Mouse (Mus musculus) heart, embryonic 14.5 days (tissue): ENCODE results near the gene Bik. TPM values are rescaled to one million over a fixed set of nuclear protein-coding genes. Genes with fewer than 3 reads are reported as not detected.
A peak's percentile ranks its signal among the peaks of the same experiment; 100 is the strongest.
"Not testable (repeated sequence)": the region's sequence is repeated elsewhere in the genome, so short reads cannot be mapped to it uniquely, and the experiment has no call there.

Experiments used
- ATAC-seq: fragments of 200-750 bp; cut with Nextera tagmentation; 2 replicates; pipeline ENCODE4 v1.8.0; 2017; ENCODE audit warnings: low read depth, moderate TSS enrichment; ENCODE audit not compliant: insufficient number of reproducible peaks, insufficient read depth, low FRiP score
- H3K27ac ChIP-seq, 2 experiments: fragments of 200-500 bp in 1 of 2; fragments of 300-500 bp in 1 of 2; sonication (generic) in 1 of 2; replicated peaks in 1 of 2; 2 replicates each; pipeline ENCODE4 v1.5.1; 2012 to 2014; ENCODE audit warnings: low read depth in 2 of 2, low read length in 2 of 2, control low read depth in 1 of 2, mild to moderate bottlenecking in 1 of 2, mixed read lengths in 1 of 2; ENCODE audit not compliant: control insufficient read depth in 1 of 2, insufficient read depth in 1 of 2
- H3K27me3 ChIP-seq: fragments of 300-500 bp; sonication (generic); 2 replicates; pipeline ENCODE4 v1.6.1; 2014; ENCODE audit warnings: mild to moderate bottlenecking, low read length, control low read depth; ENCODE audit not compliant: control insufficient read depth, insufficient read depth
- H3K36me3 ChIP-seq: fragments of 300-500 bp; sonication (generic); 2 replicates; pipeline ENCODE4 v1.6.1; 2014; ENCODE audit warnings: mild to moderate bottlenecking, control low read depth, low read length, mixed read lengths; ENCODE audit not compliant: control insufficient read depth, insufficient read depth
- H3K4me1 ChIP-seq, 2 experiments: fragments of 200-500 bp in 1 of 2; fragments of 300-500 bp in 1 of 2; sonication (generic) in 1 of 2; 2 replicates each; pipeline ENCODE4 v1.6.1; 2012 to 2014; ENCODE audit warnings: low read length in 2 of 2, control low read depth in 1 of 2, mixed read lengths in 1 of 2; ENCODE audit not compliant: control insufficient read depth in 2 of 2, insufficient read depth in 2 of 2
- H3K4me2 ChIP-seq: fragments of 300-500 bp; sonication (generic); 2 replicates; pipeline ENCODE4 v1.6.1; 2014; ENCODE audit warnings: mild to moderate bottlenecking, low read length
- H3K4me3 ChIP-seq, 2 experiments: fragments of 200-500 bp in 1 of 2; fragments of 300-500 bp in 1 of 2; sonication (generic) in 1 of 2; 2 replicates each; pipeline ENCODE4 v1.5.1; 2012 to 2014; ENCODE audit warnings: low read length in 2 of 2, mild to moderate bottlenecking in 2 of 2, control low read depth in 1 of 2, low read depth in 1 of 2, moderate library complexity in 1 of 2; ENCODE audit not compliant: control insufficient read depth in 1 of 2, insufficient read depth in 1 of 2
- H3K9ac ChIP-seq: fragments of 300-500 bp; sonication (generic); 2 replicates; pipeline ENCODE4 v1.6.1; 2014; ENCODE audit warnings: mild to moderate bottlenecking, low read length
- H3K9me3 ChIP-seq: fragments of 300-500 bp; sonication (generic); 2 replicates; pipeline ENCODE4 v1.6.1; 2016; ENCODE audit warnings: low read length, control low read depth; ENCODE audit not compliant: control insufficient read depth
- WGBS: fragments of 180-500 bp; shearing (Covaris S2); extraction: QIAGEN DNeasy Blood & Tissue Kit; methylation state at CpG from one replicate; pipeline ENCODE4 v1.1.7; 2014; 5-methylcytosine and 5-hydroxymethylcytosine counted together
- polyA plus RNA-seq: library from polyadenylated mRNA; unstranded; fragments of >200 nt; fragmentation: Nextera tagmentation; extraction: Ambion mirVana; gene quantifications from 2 replicates; pipeline ENCODE4 v1.2.1, GENCODE M21; 2014

Bik gene
- polyA plus RNA-seq, 1 experiment from 2014 or later: 37.2 TPM

DNA sequence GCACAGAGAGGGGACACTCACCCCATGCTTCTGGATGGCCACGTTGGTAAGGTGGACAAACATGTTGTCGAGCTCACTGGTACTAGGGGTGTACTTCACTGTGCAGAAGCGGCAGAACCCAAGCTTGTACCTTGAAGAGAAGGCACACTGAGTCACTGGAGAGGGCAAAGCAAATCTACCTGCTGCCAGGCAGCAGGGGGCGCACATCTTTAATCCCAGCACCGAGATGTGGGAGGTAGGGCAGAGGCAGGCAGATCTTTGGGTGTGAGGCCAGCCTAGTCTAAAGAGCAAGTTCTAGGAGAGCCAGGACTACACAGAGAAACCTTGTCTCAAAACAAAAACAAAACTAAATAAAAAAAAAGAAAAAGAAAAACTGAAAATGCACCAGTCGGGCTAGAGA lies 29.4 kb upstream of the Bik start:
- no peak for ATAC-seq
- Histone ChIP-seq H3K4me1 (no peaks in the 10 kb centered on the region; a peak in 1 of 4 replicates), H3K27ac (no peak overlapping the region), H3K4me2 (no peak overlapping the region), H3K9ac (no peak overlapping the region), H3K9me3 (no peaks in the 10 kb centered on the region), H3K4me3 (no peak overlapping the region), H3K36me3 (peaks cover 53% of the 10 kb centered on the region), H3K27me3 (no peaks in the 10 kb centered on the region)
- 84% methylated on average over 6 of the region's 6 CpGs for WGBS

GRCm38 (mm10) chr15:83499211-83499755 lies 27.4 kb upstream of the Bik start:
- H3K36me3 ChIP-seq: peaks cover 52% of the 10 kb centered on the region
- H3K27ac ChIP-seq: no peak overlapping the region
- H3K9me3 ChIP-seq: no peaks in the 10 kb centered on the region
- H3K4me3 ChIP-seq: no peak overlapping the region
- H3K27me3 ChIP-seq: no peaks in the 10 kb centered on the region
- no peak for ATAC-seq
- no peak overlapping the region for H3K4me2 ChIP-seq
- H3K9ac ChIP-seq: no peak overlapping the region
- 88% methylated on average over 10 of the region's 10 CpGs for WGBS
- H3K4me1 ChIP-seq: no peaks in the 10 kb centered on the region; a peak in 1 of 4 replicates

GRCm38 (mm10) chr15:83500352-83500751 lies 26.3 kb upstream of the Bik start:
- Histone ChIP-seq H3K36me3 (peaks cover 55% of the 10 kb centered on the region), H3K9ac (no peak overlapping the region), H3K4me3 (no peak overlapping the region), H3K27ac (no peak overlapping the region), H3K9me3 (no peaks in the 10 kb centered on the region), H3K27me3 (no peaks in the 10 kb centered on the region), H3K4me1 (no peaks in the 10 kb centered on the region; a peak in 1 of 4 replicates), H3K4me2 (no peak overlapping the region)
- 56% methylated on average over 3 of the region's 3 CpGs for WGBS
- no peak for ATAC-seq

GRCm38 (mm10) chr15:83501483-83501882 lies 25.2 kb upstream of the Bik start:
- H3K9ac ChIP-seq, H3K27ac ChIP-seq, H3K27me3 ChIP-seq, H3K9me3 ChIP-seq, H3K4me2 ChIP-seq, ATAC-seq, H3K4me1 ChIP-seq, H3K4me3 ChIP-seq: not testable (repeated sequence)
- 76% methylated on average over 6 of the region's 6 CpGs for WGBS
- peaks cover 46% of the 10 kb centered on the region for H3K36me3 ChIP-seq

GRCm38 (mm10) chr15:83509950-83510804 lies 16.5 kb upstream of the Bik start:
- 26% methylated on average over 17 of the region's 17 CpGs for WGBS
- Histone ChIP-seq H3K4me2 (peak overlapping the region; percentile 91), H3K4me1 (peaks cover 3 to 5% of the 10 kb centered on the region in 2 experiments; a peak in 2 of 4 replicates), H3K36me3 (0 out of 2 replicates have a peak, but pooled peaks cover 2% of the 10 kb centered on the region), H3K9me3 (no peaks in the 10 kb centered on the region), H3K27ac (peak overlapping the region in 1 of 2 experiments; percentile 25; a peak in 1 of 4 replicates), H3K9ac (peak overlapping the region; percentile 79), H3K27me3 (no peaks in the 10 kb centered on the region), H3K4me3 (peak overlapping the region; percentile 63 to 67)
- no peak for ATAC-seq

GRCm38 (mm10) chr15:83510805-83511405 lies 15.8 kb upstream of the Bik start, which contains the start of gene Ttll1:
Gene Ttll1 (minus strand): TSS chr15:83510893.
- Histone ChIP-seq H3K9me3 (no peaks in the 10 kb centered on the region), H3K4me2 (peak within 1 kb of the TSS; percentile 91), H3K4me1 (peaks cover 3 to 5% of the 10 kb centered on the region in 2 experiments; a peak in 2 of 4 replicates), H3K9ac (peak within 1 kb of the TSS; percentile 79), H3K27me3 (no peaks in the 10 kb centered on the region), H3K27ac (peak within 1 kb of the TSS in 1 of 2 experiments; percentile 25; a peak in 1 of 4 replicates), H3K4me3 (peak within 1 kb of the TSS; percentile 63 to 67), H3K36me3 (no peaks in the 10 kb centered on the region)
- ATAC-seq: peak; percentile 81
- WGBS: 10% methylated on average over 41 of the region's 41 CpGs

- Histone ChIP-seq H3K9me3 (0 out of 2 replicates have a peak, but pooled peaks cover 2% of the 10 kb centered on the region), H3K4me3 (no peak overlapping the region), H3K4me2 (no peak overlapping the region), H3K27me3 (no peaks in the 10 kb centered on the region), H3K4me1 (peaks cover 3 to 5% of the 10 kb centered on the region in 2 experiments; a peak in 2 of 4 replicates), H3K27ac (no peak overlapping the region), H3K36me3 (no peaks in the 10 kb centered on the region), H3K9ac (no peak overlapping the region)
- 55% methylated on average over 13 of the region's 13 CpGs for WGBS
- ATAC-seq: no peak
Observed at GRCm38 (mm10) chr15:83512489-83513281, 14.0 kb upstream of the Bik start.
